Mouse (Mus musculus): ENCODE results near the gene Zar1.

DNA sequence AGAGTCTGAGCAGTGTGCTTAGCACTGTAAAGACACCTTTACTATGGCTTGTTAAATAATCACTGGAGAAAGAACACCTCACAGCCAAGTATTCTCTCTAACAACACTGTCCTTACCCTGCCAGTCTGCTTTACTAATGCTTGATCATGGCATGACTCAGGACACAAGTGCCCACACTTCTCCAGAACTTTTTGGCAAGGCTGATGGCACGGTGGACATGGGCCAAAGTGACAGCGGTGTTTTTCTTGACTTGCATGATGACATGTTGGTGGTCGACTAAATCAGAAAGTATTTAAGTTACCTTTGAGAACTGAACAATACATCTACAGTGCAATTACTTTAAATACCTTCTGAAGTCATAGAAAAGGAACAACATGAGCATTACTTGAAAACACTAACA is 52.2 kb downstream of the Zar1 start:
- TF ChIP-seq POLR2A (IDR thresholded peaks at IDR 0.05; ENCODE audit: extremely low read depth, insufficient read depth, low read length) (no peak), CTCF (IDR thresholded peaks at IDR 0.05; ENCODE audit: low read depth, low read length) (no peak)

All from liver, adult 2 months (tissue).